Mouse (Mus musculus): ENCODE measurements around the gene Postn. TPM values are rescaled to one million over a fixed set of nuclear protein-coding genes. Genes with fewer than 3 reads are reported as not detected.

Gene Postn
- polyA plus RNA-seq, 1 experiment from 2014 or later = 15.0 TPM

GRCm38 (mm10) chr3:54377647-54378046 is 16.7 kb downstream of the Postn start:
- no peaks in the 10 kb centered on the region for H3K9me3 ChIP-seq (replicated peaks; ENCODE audit: control insufficient read depth, low read length)
- no peak overlapping the region for H3K9ac ChIP-seq (ENCODE audit: low read length)
- H3K4me1 ChIP-seq (ENCODE audit: control insufficient read depth, insufficient read depth, low read length) = no peaks in the 10 kb centered on the region
- DNase-seq (ENCODE audit: low spot score) (no peak), ATAC-seq (0 out of 2 replicates have a peak, but pooled peaks have one; percentile 26)
- H3K36me3 ChIP-seq (ENCODE audit: control insufficient read depth, insufficient read depth, low read length) = no peaks in the 10 kb centered on the region
- H3K4me3 ChIP-seq (ENCODE audit: low read depth, low read length) = no peak overlapping the region
- H3K4me2 ChIP-seq (ENCODE audit: low read length) = no peak overlapping the region
- WGBS = 4% methylated on average over 2 of the region's 2 CpGs
- H3K27ac ChIP-seq (ENCODE audit: low read depth, low read length) = no peak overlapping the region
- H3K27me3 ChIP-seq (replicated peaks; ENCODE audit: control insufficient read depth, insufficient read depth, low read length) = no peaks in the 10 kb centered on the region

- Histone ChIP-seq H3K4me1 (ENCODE audit: control insufficient read depth, insufficient read depth, low read length) (no peaks in the 10 kb centered on the region), H3K27me3 (replicated peaks; ENCODE audit: control insufficient read depth, insufficient read depth, low read length) (no peaks in the 10 kb centered on the region), H3K4me2 (ENCODE audit: low read length) (no peak overlapping the region), H3K27ac (ENCODE audit: low read depth, low read length) (no peak overlapping the region), H3K9me3 (replicated peaks; ENCODE audit: control insufficient read depth, low read length) (no peaks in the 10 kb centered on the region), H3K36me3 (ENCODE audit: control insufficient read depth, insufficient read depth, low read length) (no peaks in the 10 kb centered on the region), H3K4me3 (ENCODE audit: low read depth, low read length) (no peak overlapping the region), H3K9ac (ENCODE audit: low read length) (no peak overlapping the region)
- no peak for ATAC-seq
- 36% methylated on average over 1 of the region's 1 CpGs for WGBS
- DNase-seq (ENCODE audit: low spot score) = no peak
Observed at GRCm38 (mm10) chr3:54378135-54378534, 17.2 kb downstream of the Postn start.

GRCm38 (mm10) chr3:54379981-54380380 is 19.1 kb downstream of the Postn start:
- Histone ChIP-seq H3K36me3 (ENCODE audit: control insufficient read depth, insufficient read depth, low read length) (no peaks in the 10 kb centered on the region), H3K9me3 (replicated peaks; ENCODE audit: control insufficient read depth, low read length) (no peaks in the 10 kb centered on the region), H3K27me3 (replicated peaks; ENCODE audit: control insufficient read depth, insufficient read depth, low read length) (no peaks in the 10 kb centered on the region), H3K4me1 (ENCODE audit: control insufficient read depth, insufficient read depth, low read length) (no peaks in the 10 kb centered on the region), H3K9ac (ENCODE audit: low read length) (no peak overlapping the region), H3K4me2 (ENCODE audit: low read length) (no peak overlapping the region), H3K4me3 (ENCODE audit: low read depth, low read length) (no peak overlapping the region), H3K27ac (ENCODE audit: low read depth, low read length) (no peak overlapping the region)
- 92% methylated on average over 4 of the region's 4 CpGs for WGBS
- DNase-seq (ENCODE audit: low spot score) (no peak), ATAC-seq (no peak)

- DNase-seq (ENCODE audit: low spot score) (no peak), ATAC-seq (no peak)
- Histone ChIP-seq H3K9ac (ENCODE audit: low read length) (no peak overlapping the region), H3K36me3 (ENCODE audit: control insufficient read depth, insufficient read depth, low read length) (no peaks in the 10 kb centered on the region), H3K9me3 (replicated peaks; ENCODE audit: control insufficient read depth, low read length) (no peaks in the 10 kb centered on the region), H3K4me3 (ENCODE audit: low read depth, low read length) (no peak overlapping the region), H3K27me3 (replicated peaks; ENCODE audit: control insufficient read depth, insufficient read depth, low read length) (no peaks in the 10 kb centered on the region), H3K27ac (ENCODE audit: low read depth, low read length) (no peak overlapping the region), H3K4me2 (ENCODE audit: low read length) (no peak overlapping the region), H3K4me1 (ENCODE audit: control insufficient read depth, insufficient read depth, low read length) (no peaks in the 10 kb centered on the region)
- 63% methylated on average over 2 of the region's 2 CpGs for WGBS
Observed at GRCm38 (mm10) chr3:54399321-54399720, 38.4 kb downstream of the Postn start.

GRCm38 (mm10) chr3:54399911-54400310 is 39.0 kb downstream of the Postn start:
- H3K4me2 ChIP-seq (ENCODE audit: low read length) = no peak overlapping the region
- DNase-seq (ENCODE audit: low spot score) (no peak), ATAC-seq (no peak)
- 85% methylated on average over 2 of the region's 2 CpGs for WGBS
- H3K27me3 ChIP-seq (replicated peaks; ENCODE audit: control insufficient read depth, insufficient read depth, low read length) = no peaks in the 10 kb centered on the region
- H3K36me3 ChIP-seq (ENCODE audit: control insufficient read depth, insufficient read depth, low read length) = no peaks in the 10 kb centered on the region
- no peaks in the 10 kb centered on the region for H3K4me1 ChIP-seq (ENCODE audit: control insufficient read depth, insufficient read depth, low read length)
- no peaks in the 10 kb centered on the region for H3K9me3 ChIP-seq (replicated peaks; ENCODE audit: control insufficient read depth, low read length)
- H3K27ac ChIP-seq (ENCODE audit: low read depth, low read length) = no peak overlapping the region
- no peak overlapping the region for H3K4me3 ChIP-seq (ENCODE audit: low read depth, low read length)
- no peak overlapping the region for H3K9ac ChIP-seq (ENCODE audit: low read length)

- Histone ChIP-seq H3K27ac (ENCODE audit: low read depth, low read length) (no peak overlapping the region), H3K9ac (ENCODE audit: low read length) (no peak overlapping the region), H3K4me2 (ENCODE audit: low read length) (no peak overlapping the region), H3K4me3 (ENCODE audit: low read depth, low read length) (no peak overlapping the region), H3K27me3 (replicated peaks; ENCODE audit: control insufficient read depth, insufficient read depth, low read length) (no peaks in the 10 kb centered on the region), H3K36me3 (ENCODE audit: control insufficient read depth, insufficient read depth, low read length) (no peaks in the 10 kb centered on the region), H3K4me1 (ENCODE audit: control insufficient read depth, insufficient read depth, low read length) (no peaks in the 10 kb centered on the region), H3K9me3 (replicated peaks; ENCODE audit: control insufficient read depth, low read length) (no peaks in the 10 kb centered on the region)
- 80% methylated on average over 1 of the region's 1 CpGs for WGBS
- no peak for DNase-seq (ENCODE audit: low spot score)
- no peak for ATAC-seq
Observed at GRCm38 (mm10) chr3:54400617-54401016, 39.7 kb downstream of the Postn start.

GRCm38 (mm10) chr3:54401706-54402105 is 40.8 kb downstream of the Postn start:
- Histone ChIP-seq H3K9me3 (replicated peaks; ENCODE audit: control insufficient read depth, low read length) (no peaks in the 10 kb centered on the region), H3K27ac (ENCODE audit: low read depth, low read length) (no peak overlapping the region), H3K4me3 (ENCODE audit: low read depth, low read length) (no peak overlapping the region), H3K4me2 (ENCODE audit: low read length) (no peak overlapping the region), H3K36me3 (ENCODE audit: control insufficient read depth, insufficient read depth, low read length) (no peaks in the 10 kb centered on the region), H3K9ac (ENCODE audit: low read length) (no peak overlapping the region), H3K27me3 (replicated peaks; ENCODE audit: control insufficient read depth, insufficient read depth, low read length) (no peaks in the 10 kb centered on the region), H3K4me1 (ENCODE audit: control insufficient read depth, insufficient read depth, low read length) (no peaks in the 10 kb centered on the region)
- no peak for ATAC-seq
- DNase-seq (ENCODE audit: low spot score) = no peak
- 88% methylated on average over 5 of the region's 5 CpGs for WGBS

- Histone ChIP-seq H3K27ac (ENCODE audit: low read depth, low read length) (no peak overlapping the region), H3K27me3 (replicated peaks; ENCODE audit: control insufficient read depth, insufficient read depth, low read length) (no peaks in the 10 kb centered on the region), H3K9ac (ENCODE audit: low read length) (no peak overlapping the region), H3K36me3 (ENCODE audit: control insufficient read depth, insufficient read depth, low read length) (no peaks in the 10 kb centered on the region), H3K4me2 (ENCODE audit: low read length) (no peak overlapping the region), H3K9me3 (replicated peaks; ENCODE audit: control insufficient read depth, low read length) (no peaks in the 10 kb centered on the region), H3K4me3 (ENCODE audit: low read depth, low read length) (no peak overlapping the region), H3K4me1 (ENCODE audit: control insufficient read depth, insufficient read depth, low read length) (no peaks in the 10 kb centered on the region)
- DNase-seq (ENCODE audit: low spot score) (no peak), ATAC-seq (no peak)
- WGBS = 77% methylated on average over 3 of the region's 3 CpGs
Observed at GRCm38 (mm10) chr3:54403791-54404190, 42.9 kb downstream of the Postn start.

- H3K4me2 ChIP-seq (ENCODE audit: low read length) = no peak overlapping the region
- no peaks in the 10 kb centered on the region for H3K4me1 ChIP-seq (ENCODE audit: control insufficient read depth, insufficient read depth, low read length)
- no peaks in the 10 kb centered on the region for H3K27me3 ChIP-seq (replicated peaks; ENCODE audit: control insufficient read depth, insufficient read depth, low read length)
- H3K9me3 ChIP-seq (replicated peaks; ENCODE audit: control insufficient read depth, low read length) = no peaks in the 10 kb centered on the region
- H3K36me3 ChIP-seq (ENCODE audit: control insufficient read depth, insufficient read depth, low read length) = no peaks in the 10 kb centered on the region
- no peak overlapping the region for H3K27ac ChIP-seq (ENCODE audit: low read depth, low read length)
- no peak overlapping the region for H3K9ac ChIP-seq (ENCODE audit: low read length)
- WGBS = 75% methylated on average over 2 of the region's 2 CpGs
- H3K4me3 ChIP-seq (ENCODE audit: low read depth, low read length) = no peak overlapping the region
- ATAC-seq = no peak
- no peak for DNase-seq (ENCODE audit: low spot score)
Observed at GRCm38 (mm10) chr3:54406567-54406966, 45.7 kb downstream of the Postn start.

Data from forebrain, embryonic 14.5 days (tissue).